Mouse (Mus musculus): ENCODE measurements around the gene Pfn3.

Gene Pfn3

DNA sequence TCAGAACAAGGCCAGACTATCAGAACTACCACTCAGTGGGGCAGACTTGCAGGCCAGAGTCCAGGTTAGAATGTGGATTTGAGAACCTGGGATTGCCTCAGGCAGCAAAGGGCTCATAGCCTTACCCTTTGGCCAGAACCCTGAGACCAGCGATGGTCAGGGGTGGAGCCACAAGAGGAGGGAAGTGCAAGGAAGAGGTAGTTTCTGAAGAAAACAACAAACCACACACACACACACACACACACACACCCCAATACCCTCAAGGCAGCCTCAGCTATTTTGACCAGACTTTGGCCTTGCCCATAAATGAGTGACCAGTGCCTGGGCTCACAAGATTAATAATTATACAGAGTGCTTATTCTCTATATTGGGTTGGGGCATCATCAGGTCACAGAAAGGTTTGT, 23.4 kb downstream of the Pfn3 start:
- no peak for DNase-seq

GRCm38 (mm10) chr13:55390644-55391043, 24.4 kb downstream of the Pfn3 start:
- peak; percentile 39 for DNase-seq

DNA sequence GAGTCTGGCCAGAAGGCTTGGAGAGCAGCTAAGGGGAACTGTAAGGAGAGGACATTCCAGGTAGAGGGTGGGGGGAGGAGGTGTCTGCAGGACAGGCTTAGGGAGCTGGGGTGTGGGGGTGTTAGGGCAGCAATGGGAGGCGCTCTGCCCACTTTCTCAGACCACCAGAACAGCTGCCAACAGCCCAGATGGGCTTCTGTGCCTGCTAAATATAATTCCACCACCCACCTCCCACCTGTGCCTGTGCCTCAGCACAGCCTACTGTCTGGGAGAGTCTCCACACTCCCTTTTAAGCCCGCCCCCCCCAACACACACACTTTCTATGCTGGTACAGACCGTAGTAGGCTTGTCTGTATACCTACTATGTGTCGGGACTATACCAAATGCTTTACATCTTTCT, 33.2 kb downstream of the Pfn3 start:
- DNase-seq, result no peak

DNA sequence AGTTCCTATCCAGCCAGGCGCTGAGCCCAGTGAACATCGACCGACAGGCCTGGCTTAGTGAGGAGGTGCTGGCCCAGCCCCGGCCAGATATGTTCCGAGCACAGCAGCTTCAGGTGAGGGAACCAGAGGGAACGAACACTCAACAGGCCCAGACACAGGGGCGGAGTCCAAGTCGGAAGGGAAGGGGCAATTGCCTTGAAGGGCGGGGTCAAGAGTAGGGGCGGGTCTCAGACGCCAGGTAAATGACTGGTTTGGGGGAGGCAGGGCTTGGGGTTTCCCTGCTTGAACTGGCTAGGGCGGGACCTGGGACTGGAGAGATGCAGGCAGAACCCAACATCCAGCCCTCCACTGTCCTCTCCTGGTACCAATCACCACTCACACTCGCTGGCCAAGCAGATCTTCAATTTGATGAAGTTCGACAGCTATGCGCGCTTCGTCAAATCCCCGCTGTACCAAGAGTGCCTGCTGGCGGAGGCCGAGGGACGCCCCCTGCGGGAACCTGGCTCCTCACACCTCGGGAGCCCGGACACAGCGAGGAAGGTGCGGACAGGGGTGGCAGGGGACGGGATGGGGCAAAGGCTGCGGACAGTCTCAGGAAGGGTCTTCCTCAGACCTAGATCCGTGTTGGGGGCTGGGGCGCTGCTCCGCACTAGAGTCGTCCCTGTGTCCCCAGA, 36.0 kb downstream of the Pfn3 start:
- DNase-seq, result no peak

DNA sequence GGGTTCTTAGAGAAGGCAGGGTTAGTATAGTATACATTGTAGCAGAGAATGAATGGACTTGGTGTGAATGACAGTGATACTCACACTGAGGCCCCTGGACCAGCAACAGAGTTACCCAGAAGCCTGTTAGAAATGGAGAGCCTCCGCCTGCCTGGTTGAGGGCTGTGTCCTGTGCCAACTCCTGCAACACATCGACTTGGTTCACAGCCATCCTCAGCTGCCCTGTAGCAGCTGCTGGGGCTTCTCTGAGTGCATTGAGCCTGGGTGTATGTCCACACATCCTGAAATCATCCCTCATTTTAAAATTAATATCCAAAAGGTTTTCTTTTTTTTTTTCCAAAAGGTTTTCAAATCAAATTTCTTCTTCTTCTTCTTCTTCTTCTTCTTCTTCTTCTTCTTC, 39.2 kb downstream of the Pfn3 start:
- DNase-seq, result no peak

DNA sequence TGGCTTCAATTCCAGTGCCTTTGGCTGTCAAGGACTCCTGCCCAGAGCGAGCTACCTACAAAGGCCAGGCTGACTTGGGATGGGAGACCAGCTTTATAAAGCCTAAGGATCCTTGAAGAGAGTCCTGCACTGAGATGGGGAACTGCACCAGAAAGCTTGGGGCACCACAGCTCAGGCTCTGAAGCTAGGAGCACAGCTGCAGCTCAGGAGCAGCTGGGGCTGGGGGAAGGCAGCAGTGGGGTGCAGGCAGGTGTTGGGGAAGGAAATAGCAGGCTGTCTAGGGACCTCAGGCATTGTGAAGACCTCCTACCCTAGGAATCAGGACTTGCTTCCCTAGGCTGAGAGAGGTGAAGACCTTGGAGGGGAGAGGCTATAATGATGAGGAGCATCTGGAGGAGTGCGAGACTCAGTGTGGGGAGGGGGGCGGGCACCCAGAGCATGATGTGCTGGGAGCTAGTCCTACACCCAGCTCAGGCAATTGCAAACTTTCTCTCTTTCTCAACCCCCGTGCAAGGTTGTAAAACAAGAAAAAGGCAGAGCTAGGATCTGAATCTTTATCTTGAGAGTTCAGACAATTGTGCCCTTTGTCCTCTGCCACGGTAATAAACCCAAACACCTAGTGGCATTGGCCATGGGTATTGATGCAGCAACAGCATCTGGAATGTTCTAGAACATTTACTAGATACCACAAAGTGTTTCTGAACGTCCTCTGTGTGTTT, 40.7 kb downstream of the Pfn3 start:
- DNase-seq, result no peak

- DNase-seq, result no peak
These were observed 43.3 kb downstream of the Pfn3 start for GRCm38 (mm10) chr13:55371740-55372139.

GRCm38 (mm10) chr13:55371007-55371681, 43.9 kb downstream of the Pfn3 start:
- DNase-seq, result no peak

- no peak for DNase-seq
These were observed 44.8 kb downstream of the Pfn3 start for GRCm38 (mm10) chr13:55370234-55370633.

DNA sequence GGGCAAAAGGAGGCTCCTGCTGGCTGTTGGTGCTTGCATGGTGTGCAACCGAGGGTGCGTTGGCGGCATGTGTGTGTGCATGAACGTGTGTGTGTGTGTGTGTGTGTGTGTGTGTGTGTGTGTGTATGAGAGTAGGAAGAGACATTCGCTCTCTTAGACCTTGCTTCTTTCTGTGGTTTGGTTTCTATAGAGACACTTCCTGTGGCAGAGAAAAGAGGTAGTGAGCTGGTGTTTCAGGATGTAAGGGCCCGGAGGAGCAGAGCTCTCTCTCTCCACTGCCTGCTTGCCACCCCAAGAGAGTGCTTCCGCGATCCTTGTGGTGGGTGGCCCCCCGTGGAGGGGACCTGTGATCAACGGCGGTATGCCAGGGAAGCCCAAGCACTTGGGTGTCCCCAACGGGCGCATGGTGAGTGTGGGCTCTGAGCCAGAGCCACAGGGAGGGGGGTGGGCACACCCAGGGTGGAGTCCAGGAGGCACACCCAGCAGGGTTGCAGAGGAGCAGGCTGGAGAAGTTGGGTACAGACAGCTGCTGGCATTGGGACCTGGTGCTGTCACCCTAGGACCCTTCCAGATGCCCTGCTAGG, 45.4 kb downstream of the Pfn3 start, which contains the start of gene Rgs14:
Gene Rgs14 (plus strand): TSS at position 202 of the 584 bp plus-strand sequence.
- DNase-seq, result peak; percentile 73

DNA sequence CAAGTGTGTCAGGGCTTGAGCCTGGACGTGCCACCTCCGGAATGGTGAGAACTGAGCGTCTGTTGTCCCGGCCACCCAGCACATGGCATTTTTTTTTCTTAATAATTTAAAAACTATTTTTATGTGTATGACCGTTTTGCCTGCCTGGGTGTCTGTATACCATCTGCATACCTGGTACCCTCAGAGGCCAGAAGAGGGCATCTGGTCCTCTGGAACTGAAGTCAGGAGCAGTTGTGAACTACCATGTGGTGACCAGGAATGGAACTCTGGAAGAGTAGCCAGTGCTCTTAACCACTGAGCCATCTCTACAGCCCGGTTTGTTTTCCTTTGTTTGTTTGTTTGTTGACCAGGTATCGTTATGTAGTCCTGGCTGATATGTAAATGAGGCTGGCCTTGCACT, 46.6 kb downstream of the Pfn3 start:
- no peak for DNase-seq

Data from liver (tissue).